Comparison of ENCODE assay signal across 9 mouse cellular contexts in the genomic region with DNA sequence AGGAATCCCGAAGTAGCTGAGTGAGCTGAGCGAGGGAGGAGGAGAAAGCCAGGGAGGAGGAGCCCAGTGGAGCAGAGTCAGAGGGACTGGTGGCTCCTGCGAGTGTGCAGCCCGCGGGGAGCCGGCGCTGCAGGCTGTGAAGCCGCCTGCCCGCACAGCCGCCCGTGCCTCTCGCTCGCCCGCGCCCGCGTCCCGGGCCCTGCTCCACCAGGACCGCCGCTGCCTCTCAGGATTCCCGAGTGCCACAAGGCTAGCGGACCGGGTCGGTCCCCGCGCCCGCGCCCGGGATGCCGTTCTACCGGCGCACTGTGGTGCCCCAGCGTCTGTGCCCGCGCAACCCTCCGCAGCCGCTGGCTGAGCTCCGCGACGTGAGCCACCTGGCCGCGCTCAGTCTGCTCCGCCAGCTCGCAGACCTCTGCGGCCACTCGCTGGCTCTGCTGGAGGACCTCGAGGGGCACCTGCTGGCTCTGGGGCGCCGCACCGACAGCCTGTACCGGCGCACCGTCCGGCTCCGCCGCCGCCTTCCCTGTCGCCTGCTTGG. TPM values are rescaled to one million over a fixed set of nuclear protein-coding genes. Genes with fewer than 3 reads are reported as not detected.
DNase-seq lines count a peak whose midpoint lies in the region; ATAC-seq and TF ChIP-seq lines count a peak whose summit lies in the region.
"Had no signal": no experiment of that assay in that cellular context is flagged by ENCODE, and none has a peak within 500 bp of the region (broad histone marks: within the 10 kb centered on the region; RNA-seq: fewer than 3 reads in every experiment).

Gene Nhsl2, plus strand, starts transcription at position 105 of the 541 bp plus-strand sequence.

- 37% methylated on average over 53 of the region's 58 CpGs for WGBS in spleen, adult 2 months
- WGBS in heart, embryonic 16.5 days, result 16% methylated on average over 44 of the region's 58 CpGs
- WGBS in liver, embryonic 15.5 days (ENCODE audit: insufficient replicate concordance), result 13% methylated on average over 57 of the region's 58 CpGs
- WGBS in neural tube, embryonic 12.5 days, result 19% methylated on average over 54 of the region's 58 CpGs

- H3K4me3 ChIP-seq in spleen, adult 2 months (ENCODE audit: extremely low read depth, insufficient read depth, insufficient read length), result peak within 1 kb of the TSS; percentile 27; the same call in 1 of the 2 replicates
- H3K4me3 ChIP-seq in embryonic fibroblast, embryonic 13.5 days (ENCODE audit: insufficient read depth, low read length), result peak within 1 kb of the TSS; percentile 40
- peak within 1 kb of the TSS; percentile 65 for H3K4me3 ChIP-seq in heart, embryonic 16.5 days (ENCODE audit: low read length)
- peak within 1 kb of the TSS; percentile 38 for H3K4me3 ChIP-seq in liver, embryonic 15.5 days (replicated peaks)
- peak within 1 kb of the TSS; percentile 44 for H3K4me3 ChIP-seq in neural tube, embryonic 12.5 days

- no peaks in the 10 kb centered on the region for H3K9me3 ChIP-seq in heart, embryonic 16.5 days (replicated peaks; ENCODE audit: control insufficient read depth, low read length)
- H3K9me3 ChIP-seq in liver, embryonic 15.5 days (replicated peaks), result no peaks in the 10 kb centered on the region
- H3K9me3 ChIP-seq in neural tube, embryonic 12.5 days, result no peaks in the 10 kb centered on the region
- H3K9me3 ChIP-seq: G1E had no signal

- peak; percentile 81 for ATAC-seq in heart, embryonic 16.5 days (replicated peaks; ENCODE audit: extremely low read depth, insufficient read depth, low FRiP score)
- ATAC-seq in liver, embryonic 15.5 days (ENCODE audit: insufficient read depth), result no peak
- peak; percentile 82 for ATAC-seq in neural tube, embryonic 12.5 days (ENCODE audit: low FRiP score, low read depth)

- TF ChIP-seq CTCF in spleen, adult 2 months (IDR thresholded peaks at IDR 0.05; ENCODE audit: extremely low read depth, insufficient read depth, insufficient read length, insufficient replicate concordance), result no peak
- TF ChIP-seq CTCF in embryonic fibroblast, embryonic 13.5 days (IDR thresholded peaks at IDR 0.05; ENCODE audit: borderline replicate concordance, insufficient read depth, low read length), result no peak

- peak within 1 kb of the TSS; percentile 76 for H3K9ac ChIP-seq in heart, embryonic 16.5 days (ENCODE audit: low read length)
- no peak within 1 kb of the TSS for H3K9ac ChIP-seq in liver, embryonic 15.5 days
- H3K9ac ChIP-seq in neural tube, embryonic 12.5 days, result peak within 1 kb of the TSS; percentile 53

- no peak within 1 kb of the TSS for H3K27ac ChIP-seq in spleen, adult 2 months (ENCODE audit: insufficient read depth, low read length)
- no peak within 1 kb of the TSS for H3K27ac ChIP-seq in embryonic fibroblast, embryonic 13.5 days (ENCODE audit: insufficient read depth, low read length)
- peak within 1 kb of the TSS; percentile 31; the same call in 1 of the 2 replicates for H3K27ac ChIP-seq in heart, embryonic 16.5 days (ENCODE audit: low read length)
- no peak within 1 kb of the TSS for H3K27ac ChIP-seq in liver, embryonic 15.5 days (replicated peaks)
- no peak within 1 kb of the TSS for H3K27ac ChIP-seq in neural tube, embryonic 12.5 days

- no peak for DNase-seq in spleen, adult 2 months (ENCODE audit: low read depth in 1 of 2, low spot score in 2 of 2)
- DNase-seq in spleen, postnatal 36 days (ENCODE audit: low spot score in 2 of 2), result no peak
- peak; percentile 71 for DNase-seq in kidney, postnatal 14 days
- DNase-seq in thymus, postnatal 25 days, result peak; percentile 8

- peaks cover 6% of the 10 kb centered on the region; the same call in 1 of the 2 replicates for H3K27me3 ChIP-seq in spleen, adult 2 months (ENCODE audit: control insufficient read depth, insufficient read depth, low read length)
- peaks cover 22% of the 10 kb centered on the region for H3K27me3 ChIP-seq in heart, embryonic 16.5 days (ENCODE audit: control insufficient read depth, insufficient read depth, low read length)
- peaks cover 84% of the 10 kb centered on the region for H3K27me3 ChIP-seq in liver, embryonic 15.5 days
- peaks cover 49% of the 10 kb centered on the region for H3K27me3 ChIP-seq in neural tube, embryonic 12.5 days (replicated peaks)

- no peak for TF ChIP-seq POLR2A in spleen, adult 2 months (IDR thresholded peaks at IDR 0.05; ENCODE audit: low read depth, low read length)
- peak; percentile 64; the same call in 1 of the 2 replicates for TF ChIP-seq POLR2A in embryonic fibroblast, embryonic 13.5 days (IDR thresholded peaks at IDR 0.05; ENCODE audit: low read depth, low read length)

- no peaks in the 10 kb centered on the region for H3K36me3 ChIP-seq in spleen, adult 2 months (ENCODE audit: control insufficient read depth, insufficient read depth, low read length)
- no peaks in the 10 kb centered on the region for H3K36me3 ChIP-seq in heart, embryonic 16.5 days (ENCODE audit: control insufficient read depth, insufficient read depth)
- H3K36me3 ChIP-seq in liver, embryonic 15.5 days (replicated peaks), result no peaks in the 10 kb centered on the region
- no peaks in the 10 kb centered on the region for H3K36me3 ChIP-seq in neural tube, embryonic 12.5 days
- H3K36me3 ChIP-seq: G1E had no signal

- H3K4me2 ChIP-seq in heart, embryonic 16.5 days (ENCODE audit: low read depth, low read length), result peak within 1 kb of the TSS; percentile 76
- H3K4me2 ChIP-seq in liver, embryonic 15.5 days, result peak within 1 kb of the TSS; percentile 57
- peak within 1 kb of the TSS; percentile 72 for H3K4me2 ChIP-seq in neural tube, embryonic 12.5 days (replicated peaks)

- no peaks in the 10 kb centered on the region; the same call in 1 of the 2 replicates for H3K4me1 ChIP-seq in spleen, adult 2 months (ENCODE audit: control insufficient read depth, insufficient read depth, insufficient read length)
- peaks cover 3% of the 10 kb centered on the region; the same call in 1 of the 2 replicates for H3K4me1 ChIP-seq in embryonic fibroblast, embryonic 13.5 days (ENCODE audit: control insufficient read depth, insufficient read depth, low read length)
- H3K4me1 ChIP-seq in heart, embryonic 16.5 days (ENCODE audit: control insufficient read depth, insufficient read depth, low read length), result peaks cover 3% of the 10 kb centered on the region; the same call in 1 of the 2 replicates
- H3K4me1 ChIP-seq in liver, embryonic 15.5 days (replicated peaks), result no peaks in the 10 kb centered on the region
- H3K4me1 ChIP-seq in neural tube, embryonic 12.5 days, result no peaks in the 10 kb centered on the region

RNA-seq across cellular contexts. Expression of gene Nhsl2, which starts in this region (rescaled TPM):
- 1.2 and 1.8 TPM in 2 replicates for polyA plus RNA-seq in spleen, adult 2 months (2012; rRNA removed)
- 6.2 and 15.6 TPM in 2 replicates for polyA plus RNA-seq in embryonic fibroblast, embryonic 13.5 days (2011; ENCODE audit: insufficient read length, low read depth, missing spikeins)
- polyA plus RNA-seq in heart, embryonic 16.5 days (2015; fragmentation: Nextera tagmentation; extraction: Ambion mirVana), result 6.9 and 7.0 TPM in 2 replicates
- polyA plus RNA-seq in liver, embryonic 15.5 days (2015; fragmentation: Nextera tagmentation; extraction: Ambion mirVana), result 1.6 and 2.5 TPM in 2 replicates
- 6.3 and 7.9 TPM in 2 replicates for polyA plus RNA-seq in neural tube, embryonic 12.5 days (2016; fragmentation: Nextera tagmentation; extraction: Ambion mirVana)

Comparison
In these comparisons a context has a peak if more than half of its experiments do, and no peak if none do; other contexts are left out.
1. DNase-seq: peak in kidney, postnatal 14 days (single experiment) and thymus, postnatal 25 days (single experiment); none in spleen, adult 2 months (0 of 2) and spleen, postnatal 36 days (0 of 2).
2. Peak in every context shown above with its lines, with median percentiles within 50 percentile points of each other: H3K4me3 ChIP-seq and H3K4me2 ChIP-seq.